Mouse (Mus musculus) pancreas, adult 10 weeks (tissue): Measurements from ENCODE around the gene Olfr877. TPM values are rescaled to one million over a fixed set of nuclear protein-coding genes. Genes with fewer than 3 reads are reported as not detected.

ENCODE experiments used
- polyA plus RNA-seq: library from polyadenylated mRNA; stranded (reverse); fragments of 350-450 nt; fragmentation: Illumina TruSeq; extraction: RNeasy Lipid Tissue Mini Kit (QIAGEN cat#74804); gene quantifications from one replicate; pipeline ENCODE4 v1.2.3, GENCODE M21; 2015; ENCODE audit warnings: low read depth, low replicate concordance; ENCODE audit not compliant: insufficient read depth

The Olfr877 gene
- not detected for polyA plus RNA-seq

DNA sequence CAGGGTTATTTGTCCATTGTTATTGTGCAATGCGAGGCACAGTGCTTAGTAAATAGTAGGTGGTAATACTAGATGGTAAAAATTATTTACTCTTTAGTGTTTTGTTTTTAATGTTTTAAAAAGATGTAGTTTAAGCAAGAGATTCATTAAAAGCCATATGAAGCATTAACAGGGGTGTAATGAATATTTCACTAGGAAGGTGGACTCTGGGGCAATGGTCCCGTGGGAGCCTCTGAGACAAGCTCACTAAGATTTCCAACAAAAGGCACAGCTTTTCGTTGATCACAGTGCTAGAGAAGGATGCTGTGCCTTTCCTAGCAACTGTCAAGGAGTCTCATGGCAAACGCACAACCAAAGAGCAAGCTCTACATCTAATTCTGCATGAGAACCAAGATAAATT, at the start of gene Olfr877:
Olfr877 (plus strand) TSS at position 301 of the 400 bp plus-strand sequence.

DNA sequence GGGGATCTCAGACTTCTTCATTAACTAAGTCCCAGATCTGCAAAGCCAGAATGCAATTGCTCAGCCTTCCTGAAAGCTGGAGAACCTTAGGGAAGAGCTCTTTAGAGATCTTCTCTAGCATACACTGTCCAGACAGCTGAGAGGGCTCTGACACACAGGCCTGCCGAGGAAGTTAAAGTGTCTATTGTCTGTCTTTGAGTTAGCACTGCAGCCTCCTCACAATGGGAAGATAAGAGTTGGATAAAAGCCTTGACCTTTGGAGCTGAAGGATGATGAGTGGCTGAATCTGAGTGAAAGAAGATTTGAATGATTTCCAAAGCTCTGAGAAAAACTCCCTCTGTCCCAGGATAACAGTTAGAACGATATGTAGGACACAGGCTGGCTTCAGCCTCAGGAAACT, 42.6 kb downstream of the Olfr877 start, which contains the start of gene Olfr145:
Olfr145 (plus strand) TSS at position 64 of the 400 bp plus-strand sequence.

Other genes with a start within 250 kb of the Olfr877 start
- 2.3 TPM for gene Spa17, start 240.5 kb upstream of the Olfr877 start, polyA plus RNA-seq
- 28.4 TPM for gene Tbrg1, start 197.0 kb upstream of the Olfr877 start, polyA plus RNA-seq
- not detected for gene Panx3, start 185.0 kb upstream of the Olfr877 start, polyA plus RNA-seq
- not detected for gene Olfr160, start 138.0 kb upstream of the Olfr877 start, polyA plus RNA-seq
- not detected for gene Olfr874, start 109.2 kb upstream of the Olfr877 start, polyA plus RNA-seq
- gene Olfr875, start 82.4 kb upstream of the Olfr877 start, polyA plus RNA-seq, result not detected
- not detected for gene Olfr876, start 51.2 kb upstream of the Olfr877 start, polyA plus RNA-seq
- not detected for gene Olfr145, start 42.5 kb downstream of the Olfr877 start, polyA plus RNA-seq
- gene Olfr878, start 63.6 kb downstream of the Olfr877 start, polyA plus RNA-seq, result not detected
- not detected for gene Olfr881, start 137.6 kb downstream of the Olfr877 start, polyA plus RNA-seq
- gene Olfr883, start 171.5 kb downstream of the Olfr877 start, polyA plus RNA-seq, result not detected
- not detected for gene Olfr884, start 192.3 kb downstream of the Olfr877 start, polyA plus RNA-seq
- not detected for gene Olfr885, start 207.1 kb downstream of the Olfr877 start, polyA plus RNA-seq
- not detected for gene Olfr887, start 229.8 kb downstream of the Olfr877 start, polyA plus RNA-seq